Mouse (Mus musculus): ENCODE measurements at regions not wholly inside any gene's neighbourhood (a gene's known extent, or its start where the extent isn't known, plus 50 kb on each side); places are given as distances from the start of the nearest gene placed in this dataset.

GRCm38 (mm10) chr17:64915708-64916107 is 79.8 kb upstream of the 4930583I09Rik start:
- no peak for TF ChIP-seq CTCF (IDR thresholded peaks at IDR 0.05; ENCODE audit: insufficient read depth, low read length)
- TF ChIP-seq POLR2A (IDR thresholded peaks at IDR 0.05; ENCODE audit: borderline replicate concordance, extremely low read depth, low read depth, low read length) = no peak
